Mouse (Mus musculus) lung, postnatal 36 days (tissue): ENCODE results near the gene Col11a2.
A peak's percentile ranks its signal among the peaks of the same experiment; 100 is the strongest.

Experiments used
- DNase-seq: peaks from one replicate; pipeline ENCODE4 v3.0.0; 2022; ENCODE audit warnings: mixed read lengths

The Col11a2 gene

GRCm38 (mm10) chr17:34107109-34107867, 68.1 kb downstream of the Col11a2 start:
- no peak for DNase-seq

GRCm38 (mm10) chr17:34108460-34108859, 69.2 kb downstream of the Col11a2 start:
- no peak for DNase-seq

- peak; percentile 45 for DNase-seq
Measured at GRCm38 (mm10) chr17:34109038-34109805, 70.0 kb downstream of the Col11a2 start.

- peak; percentile 44 for DNase-seq
Measured at GRCm38 (mm10) chr17:34109806-34110195, 70.6 kb downstream of the Col11a2 start.

DNA sequence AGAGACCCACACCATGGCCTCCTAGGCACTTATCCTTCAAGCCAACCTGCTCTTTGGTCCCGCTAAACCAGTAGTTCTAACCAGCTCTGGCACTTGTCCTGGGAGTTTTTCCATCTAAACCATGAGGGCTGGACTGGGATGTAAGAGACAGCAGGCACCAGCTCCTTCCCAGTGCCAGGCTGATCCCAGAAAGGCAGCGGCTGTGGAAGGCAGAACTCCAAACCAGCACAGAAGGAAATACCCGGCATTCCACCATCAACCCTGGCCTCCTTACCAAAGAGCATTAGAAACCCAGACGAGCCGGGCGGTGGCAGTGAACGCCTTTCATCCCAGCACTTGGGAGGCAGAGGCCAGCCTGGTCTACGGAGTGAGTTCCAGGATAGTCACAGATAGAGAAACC, 71.1 kb downstream of the Col11a2 start:
- DNase-seq: no peak

DNA sequence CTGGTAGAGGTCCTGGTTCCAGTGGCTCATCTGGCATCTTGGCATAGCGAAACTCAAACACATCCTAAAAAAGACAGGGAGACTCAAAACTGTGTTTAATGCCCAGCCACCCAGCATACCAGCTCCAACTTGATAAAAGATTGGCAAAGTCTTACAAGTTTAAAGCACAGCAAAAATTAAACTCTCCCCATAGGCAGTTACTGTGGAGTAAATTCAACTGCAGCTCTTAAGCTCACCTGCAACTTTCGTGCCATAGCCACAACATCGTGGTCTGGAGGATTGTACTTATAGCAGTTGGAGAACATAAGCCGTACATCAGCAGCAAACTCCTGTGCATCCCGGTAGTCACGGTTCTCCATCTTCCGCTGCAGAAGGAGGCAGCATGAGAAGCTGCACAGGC, 74.9 kb downstream of the Col11a2 start:
- DNase-seq: no peak
